Mouse (Mus musculus) bone marrow, adult 2 months (tissue): ENCODE results near the gene BC030870. TPM values are rescaled to one million over a fixed set of nuclear protein-coding genes. Genes with fewer than 3 reads are reported as not detected.

ENCODE experiments used
- H3K27ac ChIP-seq: fragments of 200-500 bp; 2 replicates; pipeline ENCODE4 v1.5.1; 2012; ENCODE audit warnings: low read depth, mild to moderate bottlenecking, control low read depth, inconsistent platforms, low read length; ENCODE audit not compliant: control insufficient read depth, poor library complexity, insufficient read depth
- H3K4me1 ChIP-seq: fragments of 200-500 bp; 2 replicates; pipeline ENCODE4 v1.6.1; 2011; ENCODE audit warnings: low read length; ENCODE audit not compliant: control insufficient read depth, insufficient read depth
- H3K4me3 ChIP-seq: fragments of 200-500 bp; replicated peaks from 2 replicates; pipeline ENCODE3; 2011; ENCODE audit warnings: mild to moderate bottlenecking, low read depth, low read length, control low read depth; ENCODE audit not compliant: control insufficient read depth
- CTCF ChIP-seq: fragments of 200-500 bp; IDR thresholded peaks from 2 replicates; pipeline ENCODE4 v1.5.1; 2011; ENCODE audit warnings: low read length, control low read depth; ENCODE audit not compliant: control insufficient read depth, insufficient read depth
- POLR2A ChIP-seq: fragments of 200-500 bp; IDR thresholded peaks from 2 replicates; pipeline ENCODE4 v1.6.1; 2011; ENCODE audit warnings: low read depth, mild to moderate bottlenecking, control low read depth, low read length, borderline replicate concordance; ENCODE audit not compliant: control insufficient read depth
- WGBS: fragments of 180-500 bp; shearing (Covaris S2); methylation state at CpG from one replicate; pipeline ENCODE4 v1.1.7; 2018; 5-methylcytosine and 5-hydroxymethylcytosine counted together
- polyA plus RNA-seq: library from polyadenylated mRNA; stranded (reverse); fragments of >200 nt; gene quantifications from 2 replicates; pipeline ENCODE4 v1.2.4, GENCODE M21; 2011; ENCODE audit warnings: low replicate concordance; ENCODE audit not compliant: missing spikeins, insufficient read depth, insufficient read length

Gene BC030870
- polyA plus RNA-seq, 1 experiment = not detected

GRCm38 (mm10) chr8:65126014-65126413, 3.3 kb downstream of the BC030870 start:
- Histone ChIP-seq H3K4me3 (no peak overlapping the region), H3K4me1 (no peaks in the 10 kb centered on the region), H3K27ac (no peak overlapping the region)
- TF ChIP-seq CTCF (no peak), POLR2A (no peak)
- WGBS = 59% methylated on average over 1 of the region's 1 CpGs

DNA sequence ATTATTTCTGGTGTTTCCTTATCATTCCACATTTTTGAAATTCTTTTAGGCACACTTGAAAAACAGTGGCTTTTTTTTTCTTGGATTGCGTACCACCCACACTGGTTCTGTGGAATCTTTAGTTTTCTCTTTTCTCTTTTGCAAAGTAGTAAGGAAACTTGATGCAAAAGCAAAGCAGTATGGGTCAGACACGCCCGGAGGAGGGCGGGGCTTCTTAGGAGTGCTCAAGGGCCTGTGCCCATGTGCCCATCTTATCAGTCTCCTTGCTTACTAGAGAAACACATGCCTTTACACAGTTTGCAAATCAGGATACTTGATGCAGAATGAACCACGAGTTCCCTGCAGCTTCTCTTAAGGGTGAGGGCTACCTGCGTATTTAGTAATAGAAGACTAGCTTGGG, 17.3 kb downstream of the BC030870 start:
- WGBS = 76% methylated on average over 6 of the region's 6 CpGs
- no peak overlapping the region for H3K4me3 ChIP-seq
- H3K27ac ChIP-seq = no peak overlapping the region
- no peaks in the 10 kb centered on the region for H3K4me1 ChIP-seq
- TF ChIP-seq CTCF = no peak
- no peak for TF ChIP-seq POLR2A

GRCm38 (mm10) chr8:65110285-65110691, 19.1 kb downstream of the BC030870 start:
- no peak overlapping the region for H3K27ac ChIP-seq
- 24% methylated on average over 5 of the region's 5 CpGs for WGBS
- H3K4me1 ChIP-seq = no peaks in the 10 kb centered on the region
- no peak overlapping the region for H3K4me3 ChIP-seq
- TF ChIP-seq POLR2A = no peak
- TF ChIP-seq CTCF = peak; percentile 55

- Histone ChIP-seq H3K4me1 (no peaks in the 10 kb centered on the region), H3K4me3 (no peak overlapping the region), H3K27ac (no peak overlapping the region)
- WGBS = 59% methylated on average over 6 of the region's 6 CpGs
- TF ChIP-seq CTCF (no peak), POLR2A (no peak)
These were observed 20.4 kb downstream of the BC030870 start for GRCm38 (mm10) chr8:65108936-65109335.

- WGBS = 89% methylated on average over 25 of the region's 25 CpGs
- Histone ChIP-seq H3K4me1 (no peaks in the 10 kb centered on the region), H3K27ac (no peak overlapping the region), H3K4me3 (no peak overlapping the region)
- TF ChIP-seq POLR2A = no peak
- TF ChIP-seq CTCF = no peak
These were observed 21.2 kb downstream of the BC030870 start for GRCm38 (mm10) chr8:65107936-65108718.

GRCm38 (mm10) chr8:65104041-65104440, 25.3 kb downstream of the BC030870 start:
- WGBS = 48% methylated on average over 4 of the region's 4 CpGs
- Histone ChIP-seq H3K4me1 (no peaks in the 10 kb centered on the region), H3K27ac (no peak overlapping the region), H3K4me3 (no peak overlapping the region)
- TF ChIP-seq POLR2A (no peak), CTCF (no peak)

- H3K27ac ChIP-seq = no peak overlapping the region
- H3K4me1 ChIP-seq = no peaks in the 10 kb centered on the region
- TF ChIP-seq POLR2A = no peak
- no peak for TF ChIP-seq CTCF
- 84% methylated on average over 7 of the region's 7 CpGs for WGBS
- H3K4me3 ChIP-seq = no peak overlapping the region
These were observed 25.7 kb downstream of the BC030870 start for GRCm38 (mm10) chr8:65103632-65104031.

DNA sequence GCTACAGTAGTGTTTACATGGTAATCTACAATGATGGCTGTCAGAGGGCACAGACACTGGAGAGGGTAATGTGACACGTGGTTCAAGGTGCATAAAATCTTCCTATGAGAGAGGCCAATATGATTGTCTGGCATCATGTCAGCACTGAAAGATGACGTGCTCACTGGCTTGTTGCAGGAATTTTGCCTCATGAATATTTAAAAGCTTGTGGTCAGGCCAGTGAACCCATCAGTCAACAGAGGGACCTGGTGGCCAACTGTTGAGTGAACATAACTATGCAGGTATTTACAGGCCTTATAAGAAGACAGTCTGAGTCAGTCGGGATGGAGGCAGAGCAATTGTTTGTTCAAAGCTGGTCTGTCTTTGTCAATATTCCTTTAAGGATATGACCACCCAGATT, 29.6 kb downstream of the BC030870 start:
- TF ChIP-seq CTCF (no peak), POLR2A (no peak)
- H3K4me1 ChIP-seq = no peaks in the 10 kb centered on the region
- H3K4me3 ChIP-seq = no peak overlapping the region
- WGBS = 62% methylated on average over 3 of the region's 3 CpGs
- no peak overlapping the region for H3K27ac ChIP-seq
